Mouse (Mus musculus) embryonic facial prominence, embryonic 13.5 days (tissue): Measurements from ENCODE around the gene Grm5. TPM values are rescaled to one million over a fixed set of nuclear protein-coding genes. Genes with fewer than 3 reads are reported as not detected.

Experiments
- ATAC-seq: fragments of 200-750 bp; cut with Nextera tagmentation; 2 replicates; pipeline ENCODE4 v1.8.0; 2017; ENCODE audit warnings: low read depth; ENCODE audit not compliant: insufficient number of reproducible peaks, insufficient read depth, low FRiP score, low TSS enrichment
- H3K27ac ChIP-seq: fragments of 300-500 bp; sonication (generic); 2 replicates; pipeline ENCODE4 v1.5.1; 2015; ENCODE audit warnings: moderate library complexity, mild to moderate bottlenecking, inconsistent platforms
- H3K27me3 ChIP-seq: fragments of 300-500 bp; sonication (generic); 2 replicates; pipeline ENCODE4 v1.6.1; 2015; ENCODE audit warnings: mild to moderate bottlenecking, inconsistent platforms
- H3K36me3 ChIP-seq: fragments of 300-500 bp; sonication (generic); 2 replicates; pipeline ENCODE4 v1.6.1; 2015; ENCODE audit warnings: mild to moderate bottlenecking, inconsistent platforms
- H3K4me1 ChIP-seq: fragments of 300-500 bp; sonication (generic); 2 replicates; pipeline ENCODE4 v1.6.1; 2015; ENCODE audit warnings: inconsistent platforms
- H3K4me2 ChIP-seq: fragments of 300-500 bp; sonication (generic); 2 replicates; pipeline ENCODE4 v1.6.1; 2015; ENCODE audit warnings: moderate library complexity, mild to moderate bottlenecking, inconsistent platforms
- H3K4me3 ChIP-seq: fragments of 300-500 bp; sonication (generic); 2 replicates; pipeline ENCODE4 v1.5.1; 2015; ENCODE audit warnings: mild to moderate bottlenecking, inconsistent platforms
- H3K9ac ChIP-seq: fragments of 300-500 bp; sonication (generic); 2 replicates; pipeline ENCODE4 v1.6.1; 2015; ENCODE audit warnings: mild to moderate bottlenecking, inconsistent platforms
- H3K9me3 ChIP-seq: fragments of 300-500 bp; sonication (generic); 2 replicates; pipeline ENCODE4 v1.6.1; 2016; ENCODE audit warnings: inconsistent platforms
- whole genome bisulfite sequencing: fragments of 180-500 bp; shearing (Covaris S2); methylation state at CpG from one replicate; pipeline ENCODE4 v1.1.7; 2015; ENCODE audit warnings: mixed read lengths; 5-methylcytosine and 5-hydroxymethylcytosine counted together
- polyA plus RNA-seq: library from polyadenylated mRNA; unstranded; fragments of >200 nt; fragmentation: Nextera tagmentation; extraction: Ambion mirVana; gene quantifications from 2 replicates; pipeline ENCODE4 v1.2.1, GENCODE M21; 2015

Gene Grm5
- polyA plus RNA-seq = 0.39 and 1.5 TPM in 2 replicates

- Histone ChIP-seq H3K9me3 (no peaks in the 10 kb centered on the region), H3K4me1 (no peaks in the 10 kb centered on the region; the same call in 1 of the 2 replicates), H3K27me3 (peaks cover 33% of the 10 kb centered on the region), H3K27ac (no peak within 1 kb of the TSS), H3K4me3 (peak within 1 kb of the TSS; percentile 29), H3K36me3 (no peaks in the 10 kb centered on the region), H3K4me2 (peak within 1 kb of the TSS; percentile 57), H3K9ac (no peak within 1 kb of the TSS)
- ATAC-seq = no peak
- 26% methylated on average over 2 of the region's 2 CpGs for WGBS
Observed at GRCm38 (mm10) chr7:87583868-87584267, at the start of gene Grm5. TSS of gene Grm5 (plus strand) at chr7:87584168.

- ATAC-seq = no peak
Observed at GRCm38 (mm10) chr7:87539031-87539430, 44.9 kb upstream of the Grm5 start.

GRCm38 (mm10) chr7:87565300-87565699, 18.7 kb upstream of the Grm5 start:
- no peaks in the 10 kb centered on the region for H3K36me3 ChIP-seq
- no peak overlapping the region for H3K27ac ChIP-seq
- no peak overlapping the region for H3K4me2 ChIP-seq
- no peaks in the 10 kb centered on the region for H3K4me1 ChIP-seq
- ATAC-seq = no peak
- 52% methylated on average over 1 of the region's 1 CpGs for WGBS
- no peak overlapping the region for H3K9ac ChIP-seq
- no peak overlapping the region for H3K4me3 ChIP-seq
- H3K9me3 ChIP-seq = no peaks in the 10 kb centered on the region
- no peaks in the 10 kb centered on the region for H3K27me3 ChIP-seq

More at GRCm38 (mm10) chr7:87539031-87539430, 44.9 kb upstream of the Grm5 start:
- Histone ChIP-seq H3K9ac (no peak overlapping the region), H3K4me1 (no peaks in the 10 kb centered on the region), H3K27ac (no peak overlapping the region), H3K4me2 (no peak overlapping the region), H3K27me3 (no peaks in the 10 kb centered on the region), H3K36me3 (no peaks in the 10 kb centered on the region), H3K4me3 (no peak overlapping the region), H3K9me3 (no peaks in the 10 kb centered on the region)

GRCm38 (mm10) chr7:87566476-87566875, 17.5 kb upstream of the Grm5 start:
- Histone ChIP-seq H3K4me2 (no peak overlapping the region), H3K36me3 (no peaks in the 10 kb centered on the region), H3K4me1 (no peaks in the 10 kb centered on the region), H3K4me3 (no peak overlapping the region), H3K9ac (no peak overlapping the region), H3K9me3 (no peaks in the 10 kb centered on the region), H3K27me3 (no peaks in the 10 kb centered on the region), H3K27ac (no peak overlapping the region)
- no peak for ATAC-seq

GRCm38 (mm10) chr7:87584281-87584701, 323 bp downstream of the Grm5 start:
- Histone ChIP-seq H3K27me3 (peaks cover 33% of the 10 kb centered on the region), H3K9me3 (no peaks in the 10 kb centered on the region), H3K4me3 (peak overlapping the region; percentile 29), H3K9ac (no peak overlapping the region), H3K4me1 (no peaks in the 10 kb centered on the region; the same call in 1 of the 2 replicates), H3K27ac (no peak overlapping the region), H3K36me3 (no peaks in the 10 kb centered on the region), H3K4me2 (peak overlapping the region; percentile 57)
- WGBS = 2% methylated on average over 28 of the region's 28 CpGs
- ATAC-seq = no peak

GRCm38 (mm10) chr7:87586271-87586937, 2.4 kb downstream of the Grm5 start:
- H3K36me3 ChIP-seq = no peaks in the 10 kb centered on the region
- H3K9me3 ChIP-seq = no peaks in the 10 kb centered on the region
- no peaks in the 10 kb centered on the region; the same call in 1 of the 2 replicates for H3K4me1 ChIP-seq
- WGBS = 11% methylated on average over 10 of the region's 10 CpGs
- no peak overlapping the region for H3K4me3 ChIP-seq
- H3K27me3 ChIP-seq = peaks cover 33% of the 10 kb centered on the region
- no peak overlapping the region for H3K4me2 ChIP-seq
- no peak overlapping the region for H3K27ac ChIP-seq
- ATAC-seq = no peak
- H3K9ac ChIP-seq = no peak overlapping the region

GRCm38 (mm10) chr7:87587976-87588375, 4.0 kb downstream of the Grm5 start:
- WGBS = 34% methylated on average over 1 of the region's 1 CpGs
- Histone ChIP-seq H3K9me3 (no peaks in the 10 kb centered on the region), H3K4me3 (no peak overlapping the region), H3K4me2 (no peak overlapping the region), H3K27ac (no peak overlapping the region), H3K27me3 (peaks cover 33% of the 10 kb centered on the region), H3K9ac (no peak overlapping the region), H3K36me3 (no peaks in the 10 kb centered on the region), H3K4me1 (no peaks in the 10 kb centered on the region; the same call in 1 of the 2 replicates)
- ATAC-seq = no peak

- Histone ChIP-seq H3K9me3 (no peaks in the 10 kb centered on the region), H3K4me3 (no peak overlapping the region), H3K27me3 (no peaks in the 10 kb centered on the region), H3K4me2 (no peak overlapping the region), H3K36me3 (no peaks in the 10 kb centered on the region), H3K27ac (no peak overlapping the region), H3K4me1 (no peaks in the 10 kb centered on the region), H3K9ac (no peak overlapping the region)
- ATAC-seq = no peak
- 58% methylated on average over 2 of the region's 2 CpGs for WGBS
Observed at GRCm38 (mm10) chr7:87626251-87626650, 42.3 kb downstream of the Grm5 start.

GRCm38 (mm10) chr7:87635530-87635929, 51.6 kb downstream of the Grm5 start:
- no peak for ATAC-seq
- H3K9me3 ChIP-seq = no peaks in the 10 kb centered on the region
- no peak overlapping the region for H3K27ac ChIP-seq
- no peak overlapping the region for H3K4me2 ChIP-seq
- no peak overlapping the region for H3K9ac ChIP-seq
- H3K27me3 ChIP-seq = no peaks in the 10 kb centered on the region
- no peaks in the 10 kb centered on the region for H3K4me1 ChIP-seq
- no peaks in the 10 kb centered on the region for H3K36me3 ChIP-seq
- 57% methylated on average over 1 of the region's 1 CpGs for WGBS
- no peak overlapping the region for H3K4me3 ChIP-seq

GRCm38 (mm10) chr7:87650610-87651009, 66.6 kb downstream of the Grm5 start:
- H3K4me1 ChIP-seq = no peaks in the 10 kb centered on the region
- H3K27ac ChIP-seq = no peak overlapping the region
- no peaks in the 10 kb centered on the region for H3K9me3 ChIP-seq
- H3K9ac ChIP-seq = no peak overlapping the region
- no peak overlapping the region for H3K4me3 ChIP-seq
- H3K27me3 ChIP-seq = no peaks in the 10 kb centered on the region
- H3K36me3 ChIP-seq = no peaks in the 10 kb centered on the region
- 82% methylated on average over 3 of the region's 3 CpGs for WGBS
- H3K4me2 ChIP-seq = no peak overlapping the region
- ATAC-seq = no peak

- 40% methylated on average over 3 of the region's 3 CpGs for WGBS
- no peaks in the 10 kb centered on the region for H3K9me3 ChIP-seq
- no peak for ATAC-seq
- H3K4me3 ChIP-seq = no peak overlapping the region
- H3K4me2 ChIP-seq = no peak overlapping the region
- no peaks in the 10 kb centered on the region for H3K27me3 ChIP-seq
- H3K27ac ChIP-seq = no peak overlapping the region
- H3K9ac ChIP-seq = no peak overlapping the region
- H3K36me3 ChIP-seq = no peaks in the 10 kb centered on the region
- H3K4me1 ChIP-seq = no peaks in the 10 kb centered on the region
Observed at GRCm38 (mm10) chr7:87661794-87662193, 77.8 kb downstream of the Grm5 start.

- no peak overlapping the region for H3K4me3 ChIP-seq
- H3K4me2 ChIP-seq = no peak overlapping the region
- H3K36me3 ChIP-seq = no peaks in the 10 kb centered on the region
- no peak overlapping the region for H3K9ac ChIP-seq
- H3K27me3 ChIP-seq = no peaks in the 10 kb centered on the region
- no peak overlapping the region for H3K27ac ChIP-seq
- H3K9me3 ChIP-seq = no peaks in the 10 kb centered on the region
- no peak for ATAC-seq
- 72% methylated on average over 2 of the region's 2 CpGs for WGBS
- no peaks in the 10 kb centered on the region for H3K4me1 ChIP-seq
Observed at GRCm38 (mm10) chr7:87664041-87664440, 80.1 kb downstream of the Grm5 start.
